Mouse (Mus musculus): Measurements from ENCODE around the gene Olfr774. TPM values are rescaled to one million over a fixed set of nuclear protein-coding genes. Genes with fewer than 3 reads are reported as not detected.

Olfr774 gene
- polyA plus RNA-seq (2017; shearing (Covaris generic)) = not detected

DNA sequence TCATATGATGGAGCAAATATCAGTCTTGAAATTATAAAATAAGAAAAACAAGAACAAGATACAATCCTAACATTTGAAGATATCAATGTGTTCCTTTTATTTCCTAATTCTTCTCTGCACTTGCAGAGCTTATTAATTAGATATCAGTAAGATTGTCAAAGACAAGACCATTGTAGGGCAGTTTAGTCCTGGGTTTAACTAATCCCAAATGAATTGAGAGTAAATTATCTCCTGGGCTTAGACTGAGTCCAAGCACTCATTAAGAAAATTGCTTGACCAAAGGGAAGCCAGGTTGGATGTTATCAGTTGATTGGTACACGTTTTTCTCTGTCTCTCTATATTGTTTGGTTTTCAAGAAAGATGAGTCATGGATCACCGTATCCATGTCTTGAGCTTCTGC is at the start of gene Olfr774:
Olfr774 (plus strand) TSS at position 301 of the 400 bp plus-strand sequence.

DNA sequence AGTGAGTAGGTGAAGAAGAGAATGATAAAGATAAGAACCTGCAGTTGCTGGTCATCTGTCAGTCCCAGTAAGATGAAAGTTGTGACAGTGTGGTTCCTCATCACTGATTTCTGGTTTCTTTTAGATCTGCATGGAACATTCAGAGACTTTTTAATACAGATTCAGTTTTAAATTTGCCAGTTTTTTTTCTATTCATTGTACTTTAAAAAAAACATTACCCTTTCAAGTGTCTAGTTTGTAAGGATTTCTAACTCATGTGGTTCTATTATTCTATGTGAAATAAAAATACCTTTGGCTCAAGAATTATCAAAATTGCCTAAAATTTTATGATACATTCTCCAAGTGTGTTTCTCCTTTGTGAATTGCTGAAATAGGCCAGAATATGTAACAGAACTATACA is 48.7 kb upstream of the Olfr774 start, which contains the start of gene Olfr773:
Olfr773 (minus strand) TSS at position 101 of the 400 bp plus-strand sequence.

DNA sequence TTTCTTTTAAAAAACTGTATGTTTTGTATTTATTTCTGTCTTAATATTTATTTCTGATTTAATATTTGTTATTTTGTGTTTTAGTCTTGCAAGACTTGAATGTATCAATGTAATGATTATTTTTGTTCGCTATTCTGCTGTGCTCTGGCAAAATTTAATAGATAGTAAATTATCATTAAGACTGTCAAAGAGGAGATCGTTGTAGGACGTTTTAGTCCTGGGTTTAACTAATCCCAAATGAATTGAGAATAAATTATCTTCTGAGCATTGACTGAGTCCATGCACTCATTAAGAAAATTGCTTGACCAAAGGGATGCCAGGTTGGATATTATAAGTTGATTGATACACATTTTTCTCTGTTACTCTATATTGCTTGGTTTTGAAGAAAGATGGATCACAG is 12.1 kb downstream of the Olfr774 start, which contains the start of gene Olfr775:
Olfr775 (plus strand) TSS at position 301 of the 400 bp plus-strand sequence.

DNA sequence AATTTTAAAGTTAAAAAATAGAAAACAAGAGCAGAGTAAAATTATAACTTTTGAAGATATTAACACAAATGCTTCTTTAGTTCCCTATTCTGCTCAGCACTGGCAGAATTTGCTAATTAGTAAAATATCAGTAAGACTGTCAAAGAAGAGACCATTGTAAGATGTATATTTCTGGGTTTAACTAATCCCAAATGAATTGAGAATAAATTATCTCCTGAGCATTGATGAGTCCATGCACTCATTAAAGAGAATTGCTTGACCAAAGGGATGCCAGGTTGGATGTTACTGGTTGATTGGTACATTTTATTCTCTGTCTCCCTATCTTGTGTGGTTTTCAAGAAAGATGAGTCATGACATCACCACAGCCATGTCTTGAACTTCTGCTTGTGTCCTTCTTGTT is 22.8 kb downstream of the Olfr774 start, which contains the start of gene Olfr776:
Olfr776 (plus strand) TSS at position 301 of the 400 bp plus-strand sequence.

DNA sequence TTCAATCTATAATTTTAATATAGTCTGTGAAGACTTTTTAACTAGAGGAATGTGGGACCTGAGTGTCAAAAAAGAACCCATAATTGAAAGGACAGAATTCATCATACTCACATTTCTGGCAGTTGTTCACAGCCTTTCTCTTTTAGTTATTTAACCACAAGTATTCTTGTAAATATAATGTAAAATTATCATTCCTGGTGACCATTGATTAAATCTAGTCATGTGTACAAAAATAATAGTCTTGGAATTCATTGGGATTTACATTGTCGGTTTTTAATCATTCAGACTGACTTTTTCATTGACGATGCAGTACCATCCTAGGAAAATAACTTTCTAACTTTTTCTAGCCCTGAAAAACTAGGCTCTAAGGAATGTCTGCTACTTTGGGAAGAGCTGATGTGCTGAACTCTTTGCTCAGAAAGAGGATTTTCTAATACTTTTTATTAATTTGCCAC is 35.1 kb downstream of the Olfr774 start, which contains the start of gene Olfr777:
Olfr777 (minus strand) TSS at position 405 of the 455 bp plus-strand sequence.

Other genes starting within 250 kb of the Olfr774 start
- not detected for gene Olfr9, start 246.8 kb upstream of the Olfr774 start, polyA plus RNA-seq (2017; shearing (Covaris generic))
- not detected for gene Olfr763, start 225.4 kb upstream of the Olfr774 start, polyA plus RNA-seq (2017; shearing (Covaris generic))
- gene Olfr764-ps1, start 196.3 kb upstream of the Olfr774 start, polyA plus RNA-seq (2017; shearing (Covaris generic)) = not detected
- gene Olfr765, start 186.2 kb upstream of the Olfr774 start, polyA plus RNA-seq (2017; shearing (Covaris generic)) = not detected
- not detected for gene Olfr766-ps1, start 167.2 kb upstream of the Olfr774 start, polyA plus RNA-seq (2017; shearing (Covaris generic))
- not detected for gene Olfr767, start 153.3 kb upstream of the Olfr774 start, polyA plus RNA-seq (2017; shearing (Covaris generic))
- not detected for gene Olfr768, start 136.8 kb upstream of the Olfr774 start, polyA plus RNA-seq (2017; shearing (Covaris generic))
- not detected for gene Olfr769, start 118.3 kb upstream of the Olfr774 start, polyA plus RNA-seq (2017; shearing (Covaris generic))
- gene Olfr770, start 97.2 kb upstream of the Olfr774 start, polyA plus RNA-seq (2017; shearing (Covaris generic)) = not detected
- not detected for gene Olfr771, start 71.5 kb upstream of the Olfr774 start, polyA plus RNA-seq (2017; shearing (Covaris generic))
- gene Olfr772, start 58.3 kb upstream of the Olfr774 start, polyA plus RNA-seq (2017; shearing (Covaris generic)) = not detected
- gene Olfr773, start 48.8 kb upstream of the Olfr774 start, polyA plus RNA-seq (2017; shearing (Covaris generic)) = not detected
- not detected for gene Olfr775, start 12.2 kb downstream of the Olfr774 start, polyA plus RNA-seq (2017; shearing (Covaris generic))
- not detected for gene Olfr776, start 22.9 kb downstream of the Olfr774 start, polyA plus RNA-seq (2017; shearing (Covaris generic))
- not detected for gene Olfr777, start 35.3 kb downstream of the Olfr774 start, polyA plus RNA-seq (2017; shearing (Covaris generic))
- not detected for gene Olfr780, start 81.9 kb downstream of the Olfr774 start, polyA plus RNA-seq (2017; shearing (Covaris generic))
- gene Olfr781, start 92.7 kb downstream of the Olfr774 start, polyA plus RNA-seq (2017; shearing (Covaris generic)) = not detected
- not detected for gene Olfr782, start 112.6 kb downstream of the Olfr774 start, polyA plus RNA-seq (2017; shearing (Covaris generic))
- not detected for gene Olfr784, start 147.9 kb downstream of the Olfr774 start, polyA plus RNA-seq (2017; shearing (Covaris generic))
- gene Olfr785, start 169.2 kb downstream of the Olfr774 start, polyA plus RNA-seq (2017; shearing (Covaris generic)) = not detected
- gene Olfr786, start 191.1 kb downstream of the Olfr774 start, polyA plus RNA-seq (2017; shearing (Covaris generic)) = not detected
- 0.05 TPM for gene Olfr787, start 225.7 kb downstream of the Olfr774 start, polyA plus RNA-seq (2017; shearing (Covaris generic))
- not detected for gene Olfr788, start 234.8 kb downstream of the Olfr774 start, polyA plus RNA-seq (2017; shearing (Covaris generic))
- gene Olfr789, start 248.5 kb downstream of the Olfr774 start, polyA plus RNA-seq (2017; shearing (Covaris generic)) = not detected